8 mouse cellular contexts compared by ENCODE assay signal in the genomic region with DNA sequence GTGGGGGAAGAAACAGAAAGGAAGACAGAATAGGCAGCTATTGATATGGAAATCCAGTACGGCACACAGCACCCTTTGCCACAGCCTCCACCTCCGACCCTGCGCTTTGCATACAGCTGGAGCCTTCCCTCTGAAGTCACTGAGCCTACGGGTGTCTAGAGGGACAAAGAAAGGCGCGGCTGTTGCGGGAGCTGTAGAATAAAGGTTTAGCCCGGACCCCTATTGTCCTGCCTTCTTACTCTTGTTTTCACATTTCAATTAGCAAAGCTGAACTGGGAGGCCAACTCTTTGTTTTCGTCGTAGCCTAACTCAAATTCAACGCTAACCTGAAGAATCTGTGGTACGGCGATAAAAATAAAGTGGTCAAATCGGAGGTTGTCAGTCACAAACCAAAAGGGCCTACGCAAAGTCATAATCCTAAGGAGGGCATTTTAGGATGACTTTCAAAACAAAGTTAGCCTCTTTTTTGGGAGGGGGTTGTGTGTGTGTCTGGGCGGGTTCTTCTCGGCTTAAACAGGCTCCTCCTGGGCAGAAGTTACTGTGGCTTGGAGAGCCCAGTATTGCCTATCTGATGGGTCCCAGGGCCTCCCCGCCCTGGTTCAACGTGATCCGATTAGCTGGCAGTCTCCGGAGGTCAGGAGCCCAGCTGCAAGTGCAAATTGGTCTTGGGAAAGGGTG. TPM values are rescaled to one million over a fixed set of nuclear protein-coding genes. Genes with fewer than 3 reads are reported as not detected.
DNase-seq lines count a peak whose midpoint lies in the region; ATAC-seq lines count a peak whose summit lies in the region.

No protein-coding gene starts in this region.

- H3K4me2 ChIP-seq in embryonic facial prominence, embryonic 13.5 days, result peak overlapping the region; percentile 56
- peak overlapping the region; percentile 56 for H3K4me2 ChIP-seq in hindbrain, embryonic 15.5 days
- peak overlapping the region; percentile 47 for H3K4me2 ChIP-seq in midbrain, embryonic 15.5 days

- H3K36me3 ChIP-seq in embryonic facial prominence, embryonic 13.5 days, result no peaks in the 10 kb centered on the region
- H3K36me3 ChIP-seq in hindbrain, embryonic 15.5 days, result no peaks in the 10 kb centered on the region
- H3K36me3 ChIP-seq in midbrain, embryonic 15.5 days (replicated peaks), result no peaks in the 10 kb centered on the region

- DNase-seq in adrenal gland, postnatal 10 days, result peak; percentile 26
- DNase-seq in adrenal gland, adult 8-10 months, result no peak
- no peak for DNase-seq in cerebellum, adult 18-20 months
- no peak for DNase-seq in left cerebral cortex, postnatal 25 days (ENCODE audit: low spot score in 2 of 2)
- no peak for DNase-seq in adrenal gland, postnatal 4 days (ENCODE audit: low spot score in 2 of 2)

- WGBS in embryonic facial prominence, embryonic 13.5 days, result 5% methylated on average over 21 of the region's 21 CpGs
- 5% methylated on average over 21 of the region's 21 CpGs for WGBS in hindbrain, embryonic 15.5 days
- WGBS in midbrain, embryonic 15.5 days, result 4% methylated on average over 21 of the region's 21 CpGs

- H3K9me3 ChIP-seq in embryonic facial prominence, embryonic 13.5 days, result no peaks in the 10 kb centered on the region
- H3K9me3 ChIP-seq in hindbrain, embryonic 15.5 days, result 0 out of 2 replicates have a peak, but pooled peaks cover under 1% of the 10 kb centered on the region
- H3K9me3 ChIP-seq in midbrain, embryonic 15.5 days, result no peaks in the 10 kb centered on the region

- peak overlapping the region; percentile 6; the same call in 1 of the 2 replicates for H3K9ac ChIP-seq in embryonic facial prominence, embryonic 13.5 days
- H3K9ac ChIP-seq in hindbrain, embryonic 15.5 days, result peak overlapping the region; percentile 18; the same call in 1 of the 2 replicates
- H3K9ac ChIP-seq in midbrain, embryonic 15.5 days, result peak overlapping the region; percentile 10; the same call in 1 of the 2 replicates

- ATAC-seq in embryonic facial prominence, embryonic 13.5 days (ENCODE audit: insufficient number of reproducible peaks, insufficient read depth, low FRiP score, low TSS enrichment, low read depth), result no peak
- peak; percentile 64 for ATAC-seq in hindbrain, embryonic 15.5 days (ENCODE audit: low FRiP score, low read depth)
- peak; percentile 86 for ATAC-seq in midbrain, embryonic 15.5 days (replicated peaks)

- intact Hi-C loops in left cerebral cortex, postnatal 25 days (cut with DNase I), result loop anchor here (10.0 kb wide), 1 partner anchor 325 kb away; no protein-coding TSS in a partner anchor

- H3K27me3 ChIP-seq in embryonic facial prominence, embryonic 13.5 days, result peaks cover 24% of the 10 kb centered on the region
- H3K27me3 ChIP-seq in hindbrain, embryonic 15.5 days, result no peaks in the 10 kb centered on the region
- H3K27me3 ChIP-seq in midbrain, embryonic 15.5 days (replicated peaks), result no peaks in the 10 kb centered on the region

- H3K4me1 ChIP-seq in embryonic facial prominence, embryonic 13.5 days, result peaks cover 14% of the 10 kb centered on the region
- peaks cover 27% of the 10 kb centered on the region for H3K4me1 ChIP-seq in hindbrain, embryonic 15.5 days (replicated peaks)
- peaks cover 23% of the 10 kb centered on the region for H3K4me1 ChIP-seq in midbrain, embryonic 15.5 days

- H3K27ac ChIP-seq in embryonic facial prominence, embryonic 13.5 days, result no peak overlapping the region
- peak overlapping the region; percentile 78 for H3K27ac ChIP-seq in hindbrain, embryonic 15.5 days (replicated peaks)
- peak overlapping the region; percentile 77 for H3K27ac ChIP-seq in midbrain, embryonic 15.5 days

- peak overlapping the region; percentile 29 for H3K4me3 ChIP-seq in embryonic facial prominence, embryonic 13.5 days
- peak overlapping the region; percentile 26 for H3K4me3 ChIP-seq in hindbrain, embryonic 15.5 days
- 0 out of 2 replicates have a peak overlapping the region, but pooled peaks have one; percentile 26 for H3K4me3 ChIP-seq in midbrain, embryonic 15.5 days

RNA-seq across cellular contexts. Expression of gene Mtcl1, which starts 30.4 kb away (rescaled TPM):
- total RNA-seq in adrenal gland, postnatal 10 days (2021), result 10 to 100 TPM in 1 of 2 experiments, 1 to 10 TPM in 1; 9.3 to 13.2 TPM
- 10 to 100 TPM in 2 of 4 experiments, 1 to 10 TPM in 2; 8.2 to 17.0 (median 11.1) TPM for total RNA-seq in adrenal gland, adult 8-10 months (2022)
- polyA plus RNA-seq in embryonic facial prominence, embryonic 13.5 days (2015; fragmentation: Nextera tagmentation; extraction: Ambion mirVana), result 4.0 and 4.1 TPM in 2 replicates
- 38.8 and 40.0 TPM in 2 replicates for polyA plus RNA-seq in hindbrain, embryonic 15.5 days (2015; fragmentation: Nextera tagmentation; extraction: Ambion mirVana)
- 35.5 and 39.0 TPM in 2 replicates for polyA plus RNA-seq in midbrain, embryonic 15.5 days (2015; fragmentation: Nextera tagmentation; extraction: Ambion mirVana)
- 10 to 100 TPM; 89.4 to 96.4 TPM for total RNA-seq in left cerebral cortex, postnatal 25 days (2021)
- 10 to 100 TPM; 20.5 to 21.7 TPM for total RNA-seq in adrenal gland, postnatal 4 days (2021)

RNA-seq across cellular contexts. Expression of gene Rab12, which starts 39.6 kb away (rescaled TPM):
- total RNA-seq in adrenal gland, postnatal 10 days (2021), result 100 to 1,000 TPM in 1 of 2 experiments, 10 to 100 TPM in 1; 90.9 to 113 TPM
- total RNA-seq in adrenal gland, adult 8-10 months (2022), result 100 to 1,000 TPM in 2 of 4 experiments, 10 to 100 TPM in 2; 81.3 to 109 (median 95.2) TPM
- 55.9 and 61.9 TPM in 2 replicates for polyA plus RNA-seq in embryonic facial prominence, embryonic 13.5 days (2015; fragmentation: Nextera tagmentation; extraction: Ambion mirVana)
- polyA plus RNA-seq in hindbrain, embryonic 15.5 days (2015; fragmentation: Nextera tagmentation; extraction: Ambion mirVana), result 78.4 and 86.9 TPM in 2 replicates
- polyA plus RNA-seq in midbrain, embryonic 15.5 days (2015; fragmentation: Nextera tagmentation; extraction: Ambion mirVana), result 83.7 and 84.1 TPM in 2 replicates
- total RNA-seq in left cerebral cortex, postnatal 25 days (2021), result 100 to 1,000 TPM; 118 to 120 TPM
- 100 to 1,000 TPM; 108 to 127 TPM for total RNA-seq in adrenal gland, postnatal 4 days (2021)
